Mouse (Mus musculus): ENCODE measurements at regions not wholly inside any gene's neighbourhood (a gene's known extent, or its start where the extent isn't known, plus 50 kb on each side); places are given as distances from the start of the nearest gene placed in this dataset.
A peak's percentile ranks its signal among the peaks of the same experiment; 100 is the strongest.

GRCm38 (mm10) chr2:169351547-169351946 lies 236.0 kb downstream of the Gm11011 start:
- DNase-seq, result no peak

- no peak for DNase-seq
Observed at GRCm38 (mm10) chr2:169346107-169346506, 241.4 kb downstream of the Gm11011 start.

- no peak for DNase-seq
Observed at GRCm38 (mm10) chr2:169319521-169319920, 268.0 kb downstream of the Gm11011 start.

GRCm38 (mm10) chr2:169314396-169314930 lies 273.1 kb downstream of the Gm11011 start:
- no peak for DNase-seq

- no peak for DNase-seq
Observed at GRCm38 (mm10) chr2:169311821-169312220, 275.7 kb downstream of the Gm11011 start.

- no peak for DNase-seq
Observed at GRCm38 (mm10) chr2:169311356-169311755, 276.2 kb downstream of the Gm11011 start.

- no peak for DNase-seq
Observed at GRCm38 (mm10) chr2:169304360-169304759, 283.2 kb downstream of the Gm11011 start.

- no peak for DNase-seq
Observed at GRCm38 (mm10) chr2:169300966-169301365, 286.6 kb downstream of the Gm11011 start.

- DNase-seq, result no peak
Observed at GRCm38 (mm10) chr2:169300411-169300810, 287.1 kb downstream of the Gm11011 start.

GRCm38 (mm10) chr2:169297841-169298627 lies 289.5 kb downstream of the Gm11011 start:
- peak in 1 of 2 experiments; percentile 5 for DNase-seq

GRCm38 (mm10) chr2:169297226-169297625 lies 290.3 kb downstream of the Gm11011 start:
- no peak for DNase-seq

- DNase-seq, result no peak
Observed at GRCm38 (mm10) chr2:169293351-169293750, 294.2 kb downstream of the Gm11011 start.

- no peak for DNase-seq
Observed at GRCm38 (mm10) chr2:169288891-169289605, 298.5 kb downstream of the Gm11011 start.

GRCm38 (mm10) chr2:169286701-169287100 lies 300.8 kb downstream of the Gm11011 start:
- DNase-seq, result no peak

GRCm38 (mm10) chr2:169282508-169283117 lies 304.9 kb downstream of the Gm11011 start:
- DNase-seq, result no peak

- no peak for DNase-seq
Observed at GRCm38 (mm10) chr2:169275371-169275770, 312.2 kb downstream of the Gm11011 start.

GRCm38 (mm10) chr2:169274101-169274500 lies 313.4 kb downstream of the Gm11011 start:
- DNase-seq, result peak; percentile 22 to 37

- no peak for DNase-seq
Observed at GRCm38 (mm10) chr2:169272622-169273021, 314.9 kb downstream of the Gm11011 start.

- DNase-seq, result no peak
Observed at GRCm38 (mm10) chr2:169272018-169272417, 315.5 kb downstream of the Gm11011 start.

GRCm38 (mm10) chr2:169260636-169261035 lies 305.2 kb upstream of the Zfp64 start:
- no peak for DNase-seq

- DNase-seq, result no peak
Observed at GRCm38 (mm10) chr2:169244572-169244971, 289.2 kb upstream of the Zfp64 start.

- no peak for DNase-seq
Observed at GRCm38 (mm10) chr2:169243981-169244380, 288.6 kb upstream of the Zfp64 start.

- no peak for DNase-seq
Observed at GRCm38 (mm10) chr2:169237856-169238255, 282.5 kb upstream of the Zfp64 start.

Measured in adrenal gland, postnatal 36 days (tissue).